Mouse (Mus musculus) liver, embryonic 14 days (tissue): ENCODE measurements around the gene Icam5. TPM values are rescaled to one million over a fixed set of nuclear protein-coding genes. Genes with fewer than 3 reads are reported as not detected.

ENCODE experiments used
- polyA plus RNA-seq: library from polyadenylated mRNA; depleted of rRNA; stranded (reverse); fragments of >200 nt; gene quantifications from 2 replicates; pipeline ENCODE4 v1.2.3, GENCODE M21; 2012; rRNA removed

Icam5 gene
- polyA plus RNA-seq, result 0.68 and 0.89 TPM in 2 replicates

GRCm38 (mm10) chr9:21031896-21032351 lies at the start of gene Icam5:
TSS of gene Icam5 (plus strand) at chr9:21032073.

GRCm38 (mm10) chr9:21002627-21003551 lies 29.0 kb upstream of the Icam5 start, which contains the start of gene Mrpl4:
TSS of gene Mrpl4 (plus strand) at chr9:21002738.

GRCm38 (mm10) chr9:21015571-21016130 lies 16.2 kb upstream of the Icam5 start, which contains the start of gene Icam1:
TSS of gene Icam1 (plus strand) at chr9:21015985.

GRCm38 (mm10) chr9:21029291-21030054 lies 2.4 kb upstream of the Icam5 start, which contains the start of gene Icam4:
TSS of gene Icam4 (plus strand) at chr9:21029373.

GRCm38 (mm10) chr9:21067006-21067684 lies 35.3 kb downstream of the Icam5 start, which contains the start of gene Zglp1:
TSS of gene Zglp1 (minus strand) at chr9:21067093.

GRCm38 (mm10) chr9:21073044-21073840 lies 41.4 kb downstream of the Icam5 start, which contains the start of the genes Gm49373 and Fdx1l:
TSS of gene Gm49373 (minus strand) at chr9:21073096.
TSS of gene Fdx1l (minus strand) at chr9:21073614.

Other genes with a start within 250 kb of the Icam5 start
- 0.05 and 0.10 TPM in 2 replicates for gene Col5a3, start 217.0 kb upstream of the Icam5 start, polyA plus RNA-seq
- not detected in 2 replicates for gene Rdh8, start 213.6 kb upstream of the Icam5 start, polyA plus RNA-seq
- 10.5 and 12.0 TPM in 2 replicates for gene A230050P20Rik, start 163.4 kb upstream of the Icam5 start, polyA plus RNA-seq
- 6.1 and 7.2 TPM in 2 replicates for gene Angptl6, start 152.3 kb upstream of the Icam5 start, polyA plus RNA-seq
- 75.4 and 82.4 TPM in 2 replicates for gene Ppan, start 143.9 kb upstream of the Icam5 start, polyA plus RNA-seq
- gene Eif3g, start 133.4 kb upstream of the Icam5 start, polyA plus RNA-seq, result 102 and 113 TPM in 2 replicates
- gene Dnmt1, start 72.2 kb upstream of the Icam5 start, polyA plus RNA-seq, result 52.7 and 58.2 TPM in 2 replicates
- gene S1pr2, start 55.3 kb upstream of the Icam5 start, polyA plus RNA-seq, result 1.2 and 1.4 TPM in 2 replicates
- gene Mrpl4, start 29.3 kb upstream of the Icam5 start, polyA plus RNA-seq, result 27.2 and 35.9 TPM in 2 replicates
- 6.7 and 7.2 TPM in 2 replicates for gene Icam1, start 16.1 kb upstream of the Icam5 start, polyA plus RNA-seq
- 55.5 and 64.7 TPM in 2 replicates for gene Icam4, start 2.7 kb upstream of the Icam5 start, polyA plus RNA-seq
- gene Zglp1, start 35.0 kb downstream of the Icam5 start, polyA plus RNA-seq, result 0.27 and 0.32 TPM in 2 replicates
- 0.67 and 0.93 TPM in 2 replicates for gene Gm49373, start 41.0 kb downstream of the Icam5 start, polyA plus RNA-seq
- 29.7 and 29.8 TPM in 2 replicates for gene Fdx1l, start 41.5 kb downstream of the Icam5 start, polyA plus RNA-seq
- gene Gm38431, start 59.9 kb downstream of the Icam5 start, polyA plus RNA-seq, result 2.7 and 2.9 TPM in 2 replicates
- 17.5 and 22.6 TPM in 2 replicates for gene Raver1, start 59.9 kb downstream of the Icam5 start, polyA plus RNA-seq
- 5.0 and 6.0 TPM in 2 replicates for gene Tyk2, start 99.2 kb downstream of the Icam5 start, polyA plus RNA-seq
- 135 and 139 TPM in 2 replicates for gene Cdc37, start 117.9 kb downstream of the Icam5 start, polyA plus RNA-seq
- 0.89 and 1.4 TPM in 2 replicates for gene Pde4a, start 133.6 kb downstream of the Icam5 start, polyA plus RNA-seq
- 12.4 and 14.5 TPM in 2 replicates for gene Keap1, start 207.3 kb downstream of the Icam5 start, polyA plus RNA-seq
- 0.05 and 0.06 TPM in 2 replicates for gene S1pr5, start 216.4 kb downstream of the Icam5 start, polyA plus RNA-seq
- gene Atg4d, start 233.2 kb downstream of the Icam5 start, polyA plus RNA-seq, result 30.6 and 38.4 TPM in 2 replicates